Mouse (Mus musculus): ENCODE results near the gene Unc5cl.

Gene Unc5cl

GRCm38 (mm10) chr17:48539326-48539725 is 84.6 kb downstream of the Unc5cl start:
- DNase-seq (ENCODE audit: low spot score): no peak

DNA sequence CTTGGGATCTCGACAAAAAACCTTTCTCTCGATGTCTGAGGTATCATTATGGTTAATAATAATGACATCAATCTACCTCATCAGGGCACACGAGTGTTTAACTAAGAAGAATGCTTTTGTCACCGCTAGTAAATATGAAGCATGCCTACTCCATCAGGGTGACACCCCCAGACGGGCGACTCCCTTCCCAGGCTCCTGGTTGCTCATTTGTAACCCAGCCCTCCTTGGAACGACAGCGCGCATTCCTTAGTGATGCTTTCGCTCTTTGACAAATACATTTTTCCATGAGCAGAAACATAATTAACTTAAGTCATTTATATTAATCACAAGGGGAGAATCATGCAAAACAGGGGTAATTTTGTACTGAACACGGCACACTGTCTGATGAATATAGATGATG is 88.0 kb downstream of the Unc5cl start:
- DNase-seq (ENCODE audit: low spot score): no peak

DNA sequence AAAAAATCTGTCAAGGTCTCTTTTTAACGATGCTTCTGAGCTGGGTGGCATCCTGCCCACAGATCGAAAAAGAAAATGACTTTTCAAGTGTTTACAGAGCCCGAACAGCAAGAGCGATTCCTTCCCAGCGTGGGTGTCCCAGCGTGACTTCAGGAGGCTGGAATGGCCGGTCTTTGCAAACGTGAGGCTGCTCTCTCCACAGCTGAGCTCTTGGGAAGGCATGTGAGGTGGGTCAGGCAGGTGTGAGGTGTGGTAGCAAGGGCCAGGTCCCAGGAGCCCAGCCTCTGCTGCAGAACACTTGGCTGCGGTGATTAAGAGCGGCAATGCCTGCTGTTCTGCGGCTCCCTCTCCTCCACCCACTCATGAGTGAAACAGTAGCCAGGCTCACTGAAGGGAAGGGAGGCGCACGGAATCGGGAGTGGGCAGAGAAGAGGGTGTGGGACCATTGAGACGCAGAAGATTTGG is 88.6 kb downstream of the Unc5cl start:
- no peak for DNase-seq (ENCODE audit: low spot score)

- DNase-seq (ENCODE audit: low spot score): no peak
These were observed 90.0 kb downstream of the Unc5cl start for GRCm38 (mm10) chr17:48544722-48545121.

- peak; percentile 54 for DNase-seq (ENCODE audit: low spot score)
These were observed 90.7 kb downstream of the Unc5cl start for GRCm38 (mm10) chr17:48545223-48545943.

- DNase-seq (ENCODE audit: low spot score): no peak
These were observed 91.3 kb downstream of the Unc5cl start for GRCm38 (mm10) chr17:48546036-48546435.

DNA sequence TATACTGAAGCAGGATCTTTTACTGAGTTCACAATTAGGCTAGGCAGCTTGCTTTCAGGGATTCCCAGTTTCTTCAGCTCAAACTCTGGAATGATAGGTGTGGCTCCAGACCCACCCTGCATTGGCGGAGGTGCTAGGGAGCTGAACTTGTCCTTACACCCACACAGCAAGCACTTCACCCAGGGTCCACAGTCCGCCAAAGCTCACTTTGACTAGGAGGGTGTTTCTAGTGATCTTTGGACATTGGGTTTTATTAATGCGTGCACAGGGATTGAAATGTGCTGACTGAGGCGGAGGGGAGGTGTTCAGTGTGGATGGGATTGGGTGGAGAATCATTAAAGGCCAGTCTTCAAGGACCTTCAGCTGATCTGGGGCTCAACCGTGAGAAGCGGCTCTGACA is 93.0 kb downstream of the Unc5cl start:
- DNase-seq (ENCODE audit: low spot score): no peak

- DNase-seq (ENCODE audit: low spot score): no peak
These were observed 97.3 kb downstream of the Unc5cl start for GRCm38 (mm10) chr17:48551788-48552531.

- DNase-seq (ENCODE audit: low spot score): no peak
These were observed 97.8 kb downstream of the Unc5cl start for GRCm38 (mm10) chr17:48552532-48552915.

- no peak for DNase-seq (ENCODE audit: low spot score)
These were observed 101.7 kb downstream of the Unc5cl start for GRCm38 (mm10) chr17:48556223-48556962.

DNA sequence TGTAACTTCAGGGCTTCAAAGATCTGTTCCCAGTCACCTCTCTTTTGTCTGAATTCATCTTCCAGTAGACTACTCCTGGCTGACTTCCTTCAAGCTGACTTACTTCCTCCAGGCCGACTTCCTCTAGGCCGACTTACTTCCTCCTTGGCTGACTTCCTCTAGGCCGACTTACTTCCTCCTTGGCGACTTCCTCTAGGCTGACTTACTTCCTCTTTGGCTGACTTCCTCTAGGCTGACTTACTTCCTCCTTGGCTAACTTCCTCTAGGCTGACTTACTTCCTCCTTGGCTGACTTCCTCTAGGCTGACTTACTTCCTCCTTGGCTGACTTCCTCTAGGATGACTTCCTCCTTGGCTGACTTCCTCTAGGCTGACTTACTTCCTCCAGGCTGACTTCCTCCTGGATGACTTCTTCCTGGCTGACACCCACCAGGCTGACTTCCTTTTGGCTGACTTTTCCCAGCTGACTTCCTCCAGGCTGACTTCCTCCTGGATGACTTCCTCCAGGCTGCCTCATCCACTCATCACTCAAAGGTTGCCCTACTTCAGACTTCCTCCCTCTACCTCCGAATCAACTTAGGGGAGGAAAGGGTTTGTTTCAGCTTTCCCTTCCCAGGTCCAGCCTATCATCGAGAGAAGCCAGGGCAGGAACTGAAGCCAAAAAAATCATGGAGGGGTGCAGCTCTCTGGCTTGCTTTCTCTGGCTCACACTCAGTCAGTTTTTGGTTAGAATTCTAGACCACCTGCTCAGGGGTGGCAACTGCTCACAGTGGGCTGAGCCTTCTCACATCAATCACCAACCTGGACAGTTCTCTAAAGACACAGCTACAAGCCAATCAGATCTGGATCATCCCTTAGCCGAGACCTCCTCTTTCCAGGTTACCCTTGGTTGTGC is 103.4 kb downstream of the Unc5cl start:
- DNase-seq (ENCODE audit: low spot score): no peak

DNA sequence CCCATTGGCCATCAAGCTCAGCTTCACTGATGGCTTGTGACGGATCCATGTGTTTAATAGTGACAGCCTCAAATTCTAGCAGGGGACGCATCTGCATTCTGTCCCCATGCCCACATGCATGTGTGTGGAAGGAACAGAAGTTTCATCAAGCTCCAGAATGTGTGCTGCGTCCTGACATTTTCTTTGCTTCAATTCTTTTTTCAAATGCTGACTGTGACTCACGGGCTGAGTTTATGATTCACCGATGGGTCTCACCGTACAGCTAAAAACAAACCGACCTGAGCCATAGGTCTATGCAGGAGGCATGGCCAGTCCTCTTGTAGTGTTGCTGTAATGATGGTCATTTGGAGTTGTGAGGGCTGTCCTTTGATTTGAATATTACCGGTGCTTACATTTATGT is 110.2 kb downstream of the Unc5cl start:
- DNase-seq (ENCODE audit: low spot score): no peak

- no peak for DNase-seq (ENCODE audit: low spot score)
These were observed 115.0 kb downstream of the Unc5cl start for GRCm38 (mm10) chr17:48569656-48570055.

DNA sequence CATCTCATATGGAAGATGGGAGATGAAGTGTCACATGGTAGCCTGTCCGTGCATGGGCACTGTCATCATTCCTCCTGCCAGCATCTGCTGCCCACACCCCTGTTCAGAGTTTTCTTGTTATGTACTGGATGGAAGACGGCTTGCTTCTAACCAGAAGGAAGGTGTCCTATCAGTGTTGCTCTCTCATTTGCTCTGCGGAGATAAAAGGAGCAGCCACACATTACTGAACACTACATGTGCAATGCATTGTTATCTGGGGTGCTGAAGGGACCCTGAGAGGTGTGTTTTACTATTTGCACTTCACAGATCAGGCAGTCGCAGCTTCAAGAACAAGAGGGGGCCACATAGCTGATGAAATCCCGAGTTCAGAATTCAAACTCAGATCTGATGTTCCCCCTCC is 126.5 kb downstream of the Unc5cl start:
- no peak for DNase-seq (ENCODE audit: low spot score)

DNA sequence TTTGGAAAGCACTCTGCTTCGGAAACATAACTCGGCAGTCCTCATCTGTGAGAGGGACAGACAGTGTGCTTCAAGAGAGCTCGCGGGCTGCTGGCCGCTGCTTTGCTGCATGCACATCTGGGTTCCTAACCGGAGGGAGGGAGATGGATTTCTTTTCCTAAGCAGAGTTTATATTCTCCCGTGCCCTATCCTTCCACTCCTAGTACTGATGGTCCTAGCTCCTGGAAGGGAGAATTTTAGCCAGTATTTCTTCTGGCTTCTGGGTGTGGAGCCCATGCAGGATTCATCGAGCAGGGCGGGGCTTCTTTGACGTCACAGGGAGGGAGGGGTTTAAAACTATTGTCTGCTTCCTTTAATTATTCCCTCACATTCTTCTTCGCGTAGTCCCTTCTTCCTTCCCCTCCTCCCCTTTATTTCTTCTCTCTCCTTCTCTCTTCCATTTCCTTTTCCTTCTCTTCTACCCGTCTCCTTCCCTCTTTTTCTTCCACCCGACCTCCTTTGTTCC is 127.8 kb downstream of the Unc5cl start:
- DNase-seq (ENCODE audit: low spot score): no peak

DNA sequence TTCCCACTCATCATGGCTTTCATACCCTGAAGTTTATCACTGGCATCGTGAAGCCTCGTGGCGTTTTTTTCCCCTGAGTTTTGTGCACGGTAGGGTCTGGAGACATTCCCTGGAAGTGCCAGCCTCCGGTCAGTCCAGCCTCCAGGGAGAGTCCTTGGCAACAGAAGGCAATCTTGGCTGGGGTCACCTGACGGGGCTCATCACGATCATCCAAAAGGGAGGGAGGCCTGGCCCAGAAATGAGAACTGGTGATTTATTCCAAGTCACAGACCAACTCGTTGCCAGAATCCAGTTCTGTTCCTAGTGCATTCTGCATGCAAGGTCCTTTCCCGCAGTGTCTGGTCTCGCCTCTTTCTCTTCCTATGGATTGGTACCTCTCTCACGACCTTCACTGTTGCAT is 128.7 kb downstream of the Unc5cl start:
- DNase-seq (ENCODE audit: low spot score): no peak

GRCm38 (mm10) chr17:48585902-48586359 is 131.2 kb downstream of the Unc5cl start:
- DNase-seq (ENCODE audit: low spot score): no peak

- DNase-seq (ENCODE audit: low spot score): peak; percentile 54
These were observed 134.0 kb downstream of the Unc5cl start for GRCm38 (mm10) chr17:48588674-48589073.
